Mouse (Mus musculus): Measurements from ENCODE around the gene Ripply2. TPM values are rescaled to one million over a fixed set of nuclear protein-coding genes. Genes with fewer than 3 reads are reported as not detected.

Ripply2 gene
- polyA plus RNA-seq, 1 experiment: not detected

DNA sequence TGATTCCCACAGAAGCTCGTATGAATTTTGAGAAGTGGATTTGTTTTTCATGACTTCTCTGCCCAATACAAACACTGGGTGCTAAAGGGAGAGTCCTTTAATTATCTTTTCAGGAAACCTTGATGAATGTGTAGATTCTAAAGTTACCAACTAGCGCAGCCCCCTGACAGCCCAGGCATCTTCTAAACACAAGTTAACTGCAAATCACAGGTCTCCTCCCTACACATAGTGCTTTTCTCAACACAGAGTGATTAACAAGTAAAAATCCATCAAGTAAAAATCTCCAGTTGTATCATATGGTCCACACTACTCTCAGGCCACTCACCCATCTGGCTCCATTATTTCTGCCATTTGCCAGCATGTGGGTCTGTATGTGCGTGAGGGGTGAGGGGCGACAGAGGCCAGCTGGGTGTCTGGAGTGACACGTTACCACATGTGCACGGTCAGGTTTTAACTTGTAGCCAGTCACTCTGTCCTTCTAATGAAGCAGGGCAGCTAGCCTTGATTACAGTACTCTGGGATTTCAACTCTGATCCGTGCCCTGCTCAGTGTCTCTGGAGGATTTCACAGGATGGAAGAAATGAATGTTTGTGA is 28.5 kb upstream of the Ripply2 start:
- Histone ChIP-seq H3K27me3 (ENCODE audit: control insufficient read depth, insufficient read depth, insufficient read length) (no peaks in the 10 kb centered on the region), H3ac (ENCODE audit: control insufficient read depth, insufficient read length) (no peak overlapping the region), H3K36me3 (ENCODE audit: control insufficient read depth, insufficient read depth) (no peaks in the 10 kb centered on the region), H3K4me3 (no peak overlapping the region), H3K4me2 (ENCODE audit: low read depth) (no peak overlapping the region), H3K79me2 (ENCODE audit: control insufficient read depth, insufficient read depth) (no peaks in the 10 kb centered on the region)
- TF ChIP-seq E2F4 (IDR thresholded peaks at IDR 0.05; ENCODE audit: insufficient read depth): no peak
- no peak for TF ChIP-seq USF1 (IDR thresholded peaks at IDR 0.05; ENCODE audit: low read depth)
- TF ChIP-seq MYOD1 (IDR thresholded peaks at IDR 0.05; ENCODE audit: control insufficient read depth in 1 of 3, insufficient read length in 2 of 3, low read depth in 2 of 3): no peak
- no peak for TF ChIP-seq POLR2AphosphoS2 (IDR thresholded peaks at IDR 0.05; ENCODE audit: insufficient read length, low read depth)
- no peak for TF ChIP-seq TCF12 (IDR thresholded peaks at IDR 0.05; ENCODE audit: insufficient read depth, poor library complexity, severe bottlenecking)
- TF ChIP-seq MAX (IDR thresholded peaks at IDR 0.05; ENCODE audit: low read depth): no peak
- no peak for TF ChIP-seq MYOG (IDR thresholded peaks at IDR 0.05; ENCODE audit: control insufficient read depth in 1 of 3, insufficient read depth in 1 of 3, insufficient read length in 2 of 3, low read depth in 2 of 3)
- TF ChIP-seq POLR2A (IDR thresholded peaks at IDR 0.05; ENCODE audit: insufficient read length, low read depth): no peak
- TF ChIP-seq REST (IDR thresholded peaks at IDR 0.05; ENCODE audit: insufficient read depth, insufficient read length): no peak
- TF ChIP-seq SRF (IDR thresholded peaks at IDR 0.05; ENCODE audit: control insufficient read depth, insufficient read length, low read depth): no peak
- no peak for TF ChIP-seq CEBPB (IDR thresholded peaks at IDR 0.05; ENCODE audit: insufficient read depth, poor library complexity, severe bottlenecking)
- TF ChIP-seq TCF3 (IDR thresholded peaks at IDR 0.05; ENCODE audit: insufficient read length, low read depth): no peak

DNA sequence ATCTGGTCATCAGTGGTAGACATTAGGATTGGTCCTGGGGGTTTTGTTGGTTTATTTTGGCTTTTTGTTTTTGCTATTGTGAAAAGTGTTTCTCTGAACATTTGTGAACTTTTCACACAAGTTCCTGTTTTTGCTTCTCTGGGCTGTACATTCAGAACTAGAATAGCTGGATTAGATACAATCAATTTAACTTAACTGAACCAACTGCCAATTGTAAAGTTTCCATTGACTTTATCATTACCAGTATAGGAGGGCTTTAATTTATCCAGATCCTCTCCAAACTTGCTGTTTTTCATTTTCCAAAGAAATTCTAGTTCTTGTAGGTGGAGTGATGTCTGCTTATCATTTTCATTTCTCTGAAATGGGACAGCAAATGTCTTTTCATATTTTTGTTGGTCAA is 25.5 kb upstream of the Ripply2 start:
- TF ChIP-seq SRF (IDR thresholded peaks at IDR 0.05; ENCODE audit: control insufficient read depth, insufficient read length, low read depth) (no peak), E2F4 (IDR thresholded peaks at IDR 0.05; ENCODE audit: insufficient read depth) (no peak), TCF12 (IDR thresholded peaks at IDR 0.05; ENCODE audit: insufficient read depth, poor library complexity, severe bottlenecking) (no peak), POLR2AphosphoS2 (IDR thresholded peaks at IDR 0.05; ENCODE audit: insufficient read length, low read depth) (no peak), MYOD1 (IDR thresholded peaks at IDR 0.05; ENCODE audit: control insufficient read depth in 1 of 3, insufficient read length in 2 of 3, low read depth in 2 of 3) (no peak), POLR2A (IDR thresholded peaks at IDR 0.05; ENCODE audit: insufficient read length, low read depth) (no peak), REST (IDR thresholded peaks at IDR 0.05; ENCODE audit: insufficient read depth, insufficient read length) (no peak), USF1 (IDR thresholded peaks at IDR 0.05; ENCODE audit: low read depth) (no peak), MYOG (IDR thresholded peaks at IDR 0.05; ENCODE audit: control insufficient read depth in 1 of 3, insufficient read depth in 1 of 3, insufficient read length in 2 of 3, low read depth in 2 of 3) (no peak)
- H3K4me3 ChIP-seq: no peak overlapping the region
- H3K4me2 ChIP-seq (ENCODE audit: low read depth): no peak overlapping the region
- H3K36me3 ChIP-seq (ENCODE audit: control insufficient read depth, insufficient read depth): no peaks in the 10 kb centered on the region
- H3K79me2 ChIP-seq (ENCODE audit: control insufficient read depth, insufficient read depth): no peaks in the 10 kb centered on the region
- H3K27me3 ChIP-seq (ENCODE audit: control insufficient read depth, insufficient read depth, insufficient read length): no peaks in the 10 kb centered on the region
- no peak overlapping the region for H3ac ChIP-seq (ENCODE audit: control insufficient read depth, insufficient read length)

DNA sequence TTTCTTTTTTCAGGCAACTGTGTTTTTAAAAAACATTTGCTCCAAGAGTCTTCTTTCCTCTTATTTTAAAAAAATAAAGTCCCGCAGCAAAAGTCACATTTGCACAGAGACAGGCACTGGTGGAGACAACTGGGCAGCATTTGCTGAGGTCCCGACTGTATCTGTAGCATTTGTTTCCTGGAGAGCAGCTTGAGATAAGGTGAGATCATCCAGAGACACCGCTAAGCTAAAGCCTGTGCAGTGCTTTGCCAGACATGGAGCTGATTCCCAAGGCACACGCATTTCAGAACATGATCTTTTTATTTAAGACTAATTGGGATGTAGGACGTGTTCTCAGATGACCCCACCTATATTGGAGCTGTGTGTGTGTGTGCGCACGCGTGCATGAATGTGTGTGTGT is 23.6 kb upstream of the Ripply2 start:
- Histone ChIP-seq H3K27me3 (ENCODE audit: control insufficient read depth, insufficient read depth, insufficient read length) (no peaks in the 10 kb centered on the region), H3K79me2 (ENCODE audit: control insufficient read depth, insufficient read depth) (no peaks in the 10 kb centered on the region), H3K4me2 (ENCODE audit: low read depth) (no peak overlapping the region), H3K36me3 (ENCODE audit: control insufficient read depth, insufficient read depth) (no peaks in the 10 kb centered on the region), H3K4me3 (no peak overlapping the region), H3ac (ENCODE audit: control insufficient read depth, insufficient read length) (no peak overlapping the region)
- TF ChIP-seq REST (IDR thresholded peaks at IDR 0.05; ENCODE audit: insufficient read depth, insufficient read length): no peak
- no peak for TF ChIP-seq POLR2A (IDR thresholded peaks at IDR 0.05; ENCODE audit: insufficient read length, low read depth)

- Histone ChIP-seq H3K79me2 (ENCODE audit: control insufficient read depth, insufficient read depth) (no peaks in the 10 kb centered on the region), H3K36me3 (ENCODE audit: control insufficient read depth, insufficient read depth) (no peaks in the 10 kb centered on the region), H3ac (ENCODE audit: control insufficient read depth, insufficient read length) (no peak overlapping the region), H3K27me3 (ENCODE audit: control insufficient read depth, insufficient read depth, insufficient read length) (no peaks in the 10 kb centered on the region), H3K4me3 (no peak overlapping the region), H3K4me2 (ENCODE audit: low read depth) (no peak overlapping the region)
- TF ChIP-seq SRF (IDR thresholded peaks at IDR 0.05; ENCODE audit: control insufficient read depth, insufficient read length, low read depth) (no peak), CEBPB (IDR thresholded peaks at IDR 0.05; ENCODE audit: insufficient read depth, poor library complexity, severe bottlenecking) (no peak), POLR2AphosphoS2 (IDR thresholded peaks at IDR 0.05; ENCODE audit: insufficient read length, low read depth) (no peak), USF1 (IDR thresholded peaks at IDR 0.05; ENCODE audit: low read depth) (no peak), MYOD1 (IDR thresholded peaks at IDR 0.05; ENCODE audit: control insufficient read depth in 1 of 3, insufficient read length in 2 of 3, low read depth in 2 of 3) (no peak), TCF12 (IDR thresholded peaks at IDR 0.05; ENCODE audit: insufficient read depth, poor library complexity, severe bottlenecking) (no peak), MYOG (IDR thresholded peaks at IDR 0.05; ENCODE audit: control insufficient read depth in 1 of 3, insufficient read depth in 1 of 3, insufficient read length in 2 of 3, low read depth in 2 of 3) (no peak), TCF3 (IDR thresholded peaks at IDR 0.05; ENCODE audit: insufficient read length, low read depth) (no peak), MAX (IDR thresholded peaks at IDR 0.05; ENCODE audit: low read depth) (no peak)
Observed at GRCm38 (mm10) chr9:86997046-86997691, 18.2 kb upstream of the Ripply2 start.

All from myocyte (in vitro differentiated cells).